Mouse (Mus musculus): ENCODE results near the gene Doc2a. TPM values are rescaled to one million over a fixed set of nuclear protein-coding genes. Genes with fewer than 3 reads are reported as not detected.

Gene Doc2a
- polyA plus RNA-seq, 1 experiment from 2014 or later, result 0.15 TPM

- WGBS (ENCODE audit: insufficient replicate concordance), result 3% methylated on average over 43 of the region's 43 CpGs
- peak overlapping the region; percentile 78 for H3K27ac ChIP-seq
- peak overlapping the region; percentile 78 for H3K9ac ChIP-seq
- peak overlapping the region; percentile 92 for H3K4me2 ChIP-seq
- peak; percentile 88 for ATAC-seq
- H3K9me3 ChIP-seq (replicated peaks), result no peaks in the 10 kb centered on the region
- H3K27me3 ChIP-seq (replicated peaks), result peaks cover 7% of the 10 kb centered on the region; the same call in 1 of the 2 replicates
- H3K4me3 ChIP-seq, result peak overlapping the region; percentile 65
- H3K4me1 ChIP-seq, result peaks cover 41% of the 10 kb centered on the region
- H3K36me3 ChIP-seq, result no peaks in the 10 kb centered on the region; the same call in 1 of the 2 replicates
Observed at GRCm38 (mm10) chr7:126808703-126809455, 38.3 kb upstream of the Doc2a start.

GRCm38 (mm10) chr7:126809723-126810369 is 37.4 kb upstream of the Doc2a start:
- H3K4me1 ChIP-seq, result peaks cover 35% of the 10 kb centered on the region
- no peak for ATAC-seq
- 41% methylated on average over 5 of the region's 5 CpGs for WGBS (ENCODE audit: insufficient replicate concordance)
- peak overlapping the region; percentile 65; the same call in 1 of the 2 replicates for H3K4me3 ChIP-seq
- peak overlapping the region; percentile 92 for H3K4me2 ChIP-seq
- peaks cover 11% of the 10 kb centered on the region; the same call in 1 of the 2 replicates for H3K27me3 ChIP-seq (replicated peaks)
- peak overlapping the region; percentile 78; the same call in 1 of the 2 replicates for H3K9ac ChIP-seq
- H3K36me3 ChIP-seq, result no peaks in the 10 kb centered on the region; the same call in 1 of the 2 replicates
- H3K9me3 ChIP-seq (replicated peaks), result no peaks in the 10 kb centered on the region
- peak overlapping the region; percentile 78; the same call in 1 of the 2 replicates for H3K27ac ChIP-seq

GRCm38 (mm10) chr7:126815726-126816222 is 31.4 kb upstream of the Doc2a start:
- no peaks in the 10 kb centered on the region for H3K4me1 ChIP-seq
- no peak for ATAC-seq
- WGBS (ENCODE audit: insufficient replicate concordance), result 56% methylated on average over 8 of the region's 8 CpGs

GRCm38 (mm10) chr7:126816494-126816893 is 30.7 kb upstream of the Doc2a start:
- Histone ChIP-seq H3K27me3 (replicated peaks) (peaks cover 19% of the 10 kb centered on the region; the same call in 1 of the 2 replicates), H3K36me3 (no peaks in the 10 kb centered on the region), H3K4me2 (no peak overlapping the region), H3K9ac (no peak overlapping the region), H3K4me1 (no peaks in the 10 kb centered on the region), H3K27ac (no peak overlapping the region), H3K9me3 (replicated peaks) (no peaks in the 10 kb centered on the region), H3K4me3 (no peak overlapping the region)
- 73% methylated on average over 8 of the region's 8 CpGs for WGBS (ENCODE audit: insufficient replicate concordance)
- ATAC-seq, result no peak

More at GRCm38 (mm10) chr7:126815726-126816222, 31.4 kb upstream of the Doc2a start:
- Histone ChIP-seq H3K9ac (no peak overlapping the region), H3K36me3 (no peaks in the 10 kb centered on the region), H3K27me3 (replicated peaks) (peaks cover 17% of the 10 kb centered on the region; the same call in 1 of the 2 replicates), H3K4me3 (no peak overlapping the region), H3K9me3 (replicated peaks) (no peaks in the 10 kb centered on the region), H3K27ac (no peak overlapping the region), H3K4me2 (no peak overlapping the region)

GRCm38 (mm10) chr7:126817595-126817994 is 29.6 kb upstream of the Doc2a start:
- WGBS (ENCODE audit: insufficient replicate concordance), result 69% methylated on average over 7 of the region's 7 CpGs
- ATAC-seq, result no peak
- Histone ChIP-seq H3K9ac (no peak overlapping the region), H3K27me3 (replicated peaks) (peaks cover 27% of the 10 kb centered on the region), H3K4me2 (no peak overlapping the region), H3K36me3 (no peaks in the 10 kb centered on the region), H3K27ac (no peak overlapping the region), H3K4me3 (no peak overlapping the region), H3K9me3 (replicated peaks) (no peaks in the 10 kb centered on the region), H3K4me1 (no peaks in the 10 kb centered on the region)

- Histone ChIP-seq H3K9me3 (replicated peaks) (no peaks in the 10 kb centered on the region), H3K27me3 (replicated peaks) (peaks cover 33% of the 10 kb centered on the region), H3K4me2 (no peak overlapping the region), H3K36me3 (no peaks in the 10 kb centered on the region), H3K4me1 (peaks cover 7% of the 10 kb centered on the region; the same call in 1 of the 2 replicates), H3K4me3 (no peak overlapping the region), H3K9ac (no peak overlapping the region), H3K27ac (no peak overlapping the region)
- WGBS (ENCODE audit: insufficient replicate concordance), result 6% methylated on average over 1 of the region's 1 CpGs
- ATAC-seq, result no peak
Observed at GRCm38 (mm10) chr7:126818818-126819217, 28.4 kb upstream of the Doc2a start.

GRCm38 (mm10) chr7:126821835-126822511 is 25.2 kb upstream of the Doc2a start:
- Histone ChIP-seq H3K4me2 (no peak overlapping the region), H3K9ac (no peak overlapping the region), H3K27ac (no peak overlapping the region), H3K9me3 (replicated peaks) (no peaks in the 10 kb centered on the region), H3K4me1 (peaks cover 7% of the 10 kb centered on the region; the same call in 1 of the 2 replicates), H3K36me3 (no peaks in the 10 kb centered on the region), H3K27me3 (replicated peaks) (peaks cover 58% of the 10 kb centered on the region), H3K4me3 (no peak overlapping the region)
- ATAC-seq, result peak; percentile 35; the same call in 1 of the 2 replicates
- 19% methylated on average over 7 of the region's 7 CpGs for WGBS (ENCODE audit: insufficient replicate concordance)

GRCm38 (mm10) chr7:126822741-126823140 is 24.5 kb upstream of the Doc2a start:
- Histone ChIP-seq H3K9me3 (replicated peaks) (no peaks in the 10 kb centered on the region), H3K4me2 (no peak overlapping the region), H3K27ac (no peak overlapping the region), H3K36me3 (no peaks in the 10 kb centered on the region), H3K9ac (no peak overlapping the region), H3K4me3 (no peak overlapping the region), H3K4me1 (peaks cover 7% of the 10 kb centered on the region; the same call in 1 of the 2 replicates), H3K27me3 (replicated peaks) (peaks cover 61% of the 10 kb centered on the region)
- 23% methylated on average over 9 of the region's 9 CpGs for WGBS (ENCODE audit: insufficient replicate concordance)
- no peak for ATAC-seq

GRCm38 (mm10) chr7:126823202-126823711 is 24.0 kb upstream of the Doc2a start:
- Histone ChIP-seq H3K36me3 (no peaks in the 10 kb centered on the region), H3K27me3 (replicated peaks) (peaks cover 61% of the 10 kb centered on the region), H3K4me3 (no peak overlapping the region)

GRCm38 (mm10) chr7:126823940-126824339 is 23.3 kb upstream of the Doc2a start:
- ATAC-seq, result no peak
- Histone ChIP-seq H3K9ac (no peak overlapping the region), H3K4me2 (no peak overlapping the region), H3K4me3 (no peak overlapping the region), H3K4me1 (peaks cover 7% of the 10 kb centered on the region; the same call in 1 of the 2 replicates), H3K9me3 (replicated peaks) (no peaks in the 10 kb centered on the region), H3K27me3 (replicated peaks) (peaks cover 68% of the 10 kb centered on the region), H3K36me3 (no peaks in the 10 kb centered on the region), H3K27ac (no peak overlapping the region)
- WGBS (ENCODE audit: insufficient replicate concordance), result 18% methylated on average over 10 of the region's 10 CpGs

More at GRCm38 (mm10) chr7:126823202-126823711, 24.0 kb upstream of the Doc2a start:
- no peak overlapping the region for H3K27ac ChIP-seq
- peaks cover 7% of the 10 kb centered on the region; the same call in 1 of the 2 replicates for H3K4me1 ChIP-seq
- H3K9me3 ChIP-seq (replicated peaks), result no peaks in the 10 kb centered on the region
- ATAC-seq, result 0 out of 2 replicates have a peak, but pooled peaks have one; percentile 14
- 2% methylated on average over 18 of the region's 19 CpGs for WGBS (ENCODE audit: insufficient replicate concordance)
- no peak overlapping the region for H3K9ac ChIP-seq
- peak overlapping the region; percentile 43 for H3K4me2 ChIP-seq

GRCm38 (mm10) chr7:126825403-126825802 is 21.8 kb upstream of the Doc2a start:
- Histone ChIP-seq H3K27me3 (replicated peaks) (peaks cover 83% of the 10 kb centered on the region), H3K4me2 (no peak overlapping the region), H3K4me1 (peaks cover 7% of the 10 kb centered on the region; the same call in 1 of the 2 replicates), H3K36me3 (no peaks in the 10 kb centered on the region), H3K4me3 (no peak overlapping the region), H3K9ac (no peak overlapping the region), H3K9me3 (replicated peaks) (no peaks in the 10 kb centered on the region), H3K27ac (no peak overlapping the region)
- no peak for ATAC-seq
- 20% methylated on average over 8 of the region's 8 CpGs for WGBS (ENCODE audit: insufficient replicate concordance)
